Mouse (Mus musculus) E14TG2a.4 (cell line): ENCODE results near the gene Acvr1b.

ENCODE experiments used
- CTCF ChIP-seq: conservative IDR thresholded peaks from 2 replicates; pipeline ENCODE4 v1.5.1; 2014; ENCODE audit warnings: low read length
- POU5F1 ChIP-seq: IDR thresholded peaks from 2 replicates; pipeline ENCODE4 v1.6.1; 2014; ENCODE audit warnings: low read length, borderline replicate concordance

- TF ChIP-seq CTCF (no peak), POU5F1 (no peak)
These were observed 12.3 kb upstream of the Acvr1b start for GRCm38 (mm10) chr15:101161534-101161933.
